ENCODE assay signal across 14 mouse cellular contexts in genomic region chr11:32550102-32550501, GRCm38 (mm10). TPM values are rescaled to one million over a fixed set of nuclear protein-coding genes. Genes with fewer than 3 reads are reported as not detected.
DNase-seq lines count a peak whose midpoint lies in the region; ATAC-seq and TF ChIP-seq lines count a peak whose summit lies in the region.
"Had no signal": no experiment of that assay in that cellular context is flagged by ENCODE, and none has a peak within 500 bp of the region (broad histone marks: within the 10 kb centered on the region; RNA-seq: fewer than 3 reads in every experiment).

No protein-coding gene starts in this region.

- H3K4me2 ChIP-seq in heart, postnatal 0 days (ENCODE audit: low read depth, low read length) = no peak overlapping the region
- H3K4me2 ChIP-seq in heart, embryonic 12.5 days = no peak overlapping the region
- no peak overlapping the region for H3K4me2 ChIP-seq in neural tube, embryonic 11.5 days (ENCODE audit: low read depth)
- H3K4me2 ChIP-seq in neural tube, embryonic 15.5 days = no peak overlapping the region
- no peak overlapping the region for H3K4me2 ChIP-seq in intestine, postnatal 0 days (replicated peaks; ENCODE audit: low read depth)
- H3K4me2 ChIP-seq: midbrain, embryonic 12.5 days had no signal

- TF ChIP-seq CTCF in heart, postnatal 0 days (IDR thresholded peaks at IDR 0.05; ENCODE audit: low read depth) = no peak
- no peak for TF ChIP-seq CTCF in intestine, postnatal 0 days (IDR thresholded peaks at IDR 0.05; ENCODE audit: low read depth)

- TF ChIP-seq EP300 in heart, postnatal 0 days (IDR thresholded peaks at IDR 0.05; ENCODE audit: low read depth) = 0 out of 2 replicates have a peak, but pooled peaks have one; percentile 45

- no peak overlapping the region for H3K4me3 ChIP-seq in heart, postnatal 0 days (ENCODE audit: low read depth, low read length)
- no peak overlapping the region for H3K4me3 ChIP-seq in heart, embryonic 12.5 days
- H3K4me3 ChIP-seq in neural tube, embryonic 11.5 days (ENCODE audit: low read depth, low read length) = no peak overlapping the region
- H3K4me3 ChIP-seq in neural tube, embryonic 15.5 days (replicated peaks) = no peak overlapping the region
- H3K4me3 ChIP-seq in intestine, postnatal 0 days (ENCODE audit: low read depth, low read length) = no peak overlapping the region
- H3K4me3 ChIP-seq: midbrain, embryonic 12.5 days had no signal

- H3K9me3 ChIP-seq in heart, postnatal 0 days (replicated peaks; ENCODE audit: control insufficient read depth, low read length) = no peaks in the 10 kb centered on the region
- no peaks in the 10 kb centered on the region for H3K9me3 ChIP-seq in heart, embryonic 12.5 days (replicated peaks)
- no peaks in the 10 kb centered on the region for H3K9me3 ChIP-seq in neural tube, embryonic 11.5 days (ENCODE audit: control insufficient read depth, low read length)
- H3K9me3 ChIP-seq in neural tube, embryonic 15.5 days (replicated peaks) = no peaks in the 10 kb centered on the region
- H3K9me3 ChIP-seq in intestine, postnatal 0 days (ENCODE audit: control insufficient read depth) = no peaks in the 10 kb centered on the region
- H3K9me3 ChIP-seq: midbrain, embryonic 12.5 days had no signal

- H3K9ac ChIP-seq in heart, postnatal 0 days (replicated peaks; ENCODE audit: low read depth, low read length) = no peak overlapping the region
- H3K9ac ChIP-seq in heart, embryonic 12.5 days = no peak overlapping the region
- H3K9ac ChIP-seq in neural tube, embryonic 11.5 days (ENCODE audit: low read length) = no peak overlapping the region
- no peak overlapping the region for H3K9ac ChIP-seq in neural tube, embryonic 15.5 days (replicated peaks)
- H3K9ac ChIP-seq in intestine, postnatal 0 days (ENCODE audit: low read depth, low read length) = no peak overlapping the region
- H3K9ac ChIP-seq: midbrain, embryonic 12.5 days had no signal

- 0 out of 2 replicates have a peak overlapping the region, but pooled peaks have one; percentile 16 for H3K27ac ChIP-seq in heart, postnatal 0 days (ENCODE audit: low read depth)
- no peak overlapping the region for H3K27ac ChIP-seq in heart, embryonic 12.5 days (ENCODE audit: poor library complexity, severe bottlenecking)
- H3K27ac ChIP-seq in neural tube, embryonic 11.5 days (ENCODE audit: low read depth, low read length) = no peak overlapping the region; the same call in 1 of the 2 replicates
- H3K27ac ChIP-seq in neural tube, embryonic 15.5 days (replicated peaks) = no peak overlapping the region
- H3K27ac ChIP-seq in intestine, postnatal 0 days (ENCODE audit: low read depth, low read length) = no peak overlapping the region
- H3K27ac ChIP-seq: midbrain, embryonic 12.5 days had no signal

- no peaks in the 10 kb centered on the region for H3K36me3 ChIP-seq in heart, postnatal 0 days (replicated peaks; ENCODE audit: control insufficient read depth, insufficient read depth, low read length)
- H3K36me3 ChIP-seq in heart, embryonic 12.5 days = no peaks in the 10 kb centered on the region
- H3K36me3 ChIP-seq in neural tube, embryonic 11.5 days (ENCODE audit: control insufficient read depth, insufficient read depth, low read length) = no peaks in the 10 kb centered on the region
- no peaks in the 10 kb centered on the region for H3K36me3 ChIP-seq in neural tube, embryonic 15.5 days
- peaks cover 3% of the 10 kb centered on the region; the same call in 1 of the 2 replicates for H3K36me3 ChIP-seq in intestine, postnatal 0 days (ENCODE audit: control insufficient read depth, insufficient read depth)
- H3K36me3 ChIP-seq: midbrain, embryonic 12.5 days had no signal

- peak; percentile 47 for DNase-seq in heart, postnatal 0 days (ENCODE audit: low spot score)
- DNase-seq in neural tube, embryonic 11.5 days (ENCODE audit: low spot score) = peak; percentile 60
- DNase-seq in induced T-regulatory cell, adult 2 months (ENCODE audit: low read depth) = peak; percentile 57
- no peak for DNase-seq in urinary bladder, adult 18-20 months (ENCODE audit: low spot score in 2 of 2)
- DNase-seq: adrenal gland, adult 8-10 months; thymus, postnatal 4 days had no signal

- ATAC-seq in heart, postnatal 0 days (ENCODE audit: insufficient read depth, low read depth) = no peak
- no peak for ATAC-seq in heart, embryonic 12.5 days (ENCODE audit: insufficient number of reproducible peaks, low FRiP score)
- ATAC-seq in neural tube, embryonic 11.5 days (ENCODE audit: insufficient read depth, low FRiP score, low TSS enrichment) = peak; percentile 53; the same call in 1 of the 2 replicates
- no peak for ATAC-seq in neural tube, embryonic 15.5 days (ENCODE audit: low FRiP score)
- no peak for ATAC-seq in intestine, postnatal 0 days
- ATAC-seq: intestine, embryonic 16.5 days; lung, postnatal 0 days had no signal

- WGBS in heart, postnatal 0 days = 62% methylated on average over 4 of the region's 4 CpGs
- 76% methylated on average over 4 of the region's 4 CpGs for WGBS in heart, embryonic 12.5 days
- 30% methylated on average over 4 of the region's 4 CpGs for WGBS in neural tube, embryonic 11.5 days
- 33% methylated on average over 4 of the region's 4 CpGs for WGBS in neural tube, embryonic 15.5 days
- WGBS in intestine, postnatal 0 days = 76% methylated on average over 4 of the region's 4 CpGs

- peaks cover 52% of the 10 kb centered on the region for H3K4me1 ChIP-seq in heart, postnatal 0 days (ENCODE audit: control insufficient read depth, insufficient read depth)
- peaks cover 55% of the 10 kb centered on the region for H3K4me1 ChIP-seq in heart, embryonic 12.5 days (replicated peaks)
- H3K4me1 ChIP-seq in neural tube, embryonic 11.5 days (ENCODE audit: control insufficient read depth, insufficient read depth, low read length) = peaks cover 17% of the 10 kb centered on the region
- peaks cover 38% of the 10 kb centered on the region for H3K4me1 ChIP-seq in neural tube, embryonic 15.5 days
- H3K4me1 ChIP-seq in intestine, postnatal 0 days (replicated peaks; ENCODE audit: control insufficient read depth, insufficient read depth, low read length) = 0 out of 2 replicates have a peak, but pooled peaks cover 6% of the 10 kb centered on the region

- H3K27me3 ChIP-seq in heart, postnatal 0 days (ENCODE audit: control insufficient read depth, insufficient read depth, low read length) = no peaks in the 10 kb centered on the region
- H3K27me3 ChIP-seq in heart, embryonic 12.5 days (replicated peaks) = no peaks in the 10 kb centered on the region
- no peaks in the 10 kb centered on the region for H3K27me3 ChIP-seq in neural tube, embryonic 11.5 days (ENCODE audit: control insufficient read depth, insufficient read depth, low read length)
- H3K27me3 ChIP-seq in neural tube, embryonic 15.5 days (replicated peaks) = no peaks in the 10 kb centered on the region
- no peaks in the 10 kb centered on the region for H3K27me3 ChIP-seq in intestine, postnatal 0 days (replicated peaks; ENCODE audit: control insufficient read depth, insufficient read depth, low read length)
- H3K27me3 ChIP-seq: midbrain, embryonic 12.5 days had no signal

RNA-seq across cellular contexts. Expression of gene Stk10, which starts 17.0 kb away (rescaled TPM):
- 4.3 and 6.2 TPM in 2 replicates for total RNA-seq in heart, postnatal 0 days (2014; rRNA removed; ENCODE audit: low replicate concordance)
- polyA plus RNA-seq in heart, postnatal 0 days (2015; fragmentation: Nextera tagmentation; extraction: Ambion mirVana) = 1.4 and 1.6 TPM in 2 replicates
- polyA plus RNA-seq in heart, embryonic 12.5 days (2016; fragmentation: Nextera tagmentation; extraction: Ambion mirVana) = 2.9 and 3.2 TPM in 2 replicates
- 2.1 and 2.4 TPM in 2 replicates for polyA plus RNA-seq in neural tube, embryonic 11.5 days (2014; fragmentation: Nextera tagmentation; extraction: Ambion mirVana)
- polyA plus RNA-seq in neural tube, embryonic 15.5 days (2015; fragmentation: Nextera tagmentation; extraction: Ambion mirVana) = 2.3 and 3.9 TPM in 2 replicates
- polyA plus RNA-seq in intestine, postnatal 0 days (2015; fragmentation: Nextera tagmentation; extraction: Ambion mirVana) = 2.6 and 2.7 TPM in 2 replicates

RNA-seq across cellular contexts. Expression of gene Efcab9, which starts 18.2 kb away (rescaled TPM):
- total RNA-seq in heart, postnatal 0 days (2014; rRNA removed; ENCODE audit: low replicate concordance) = not detected in 2 replicates
- polyA plus RNA-seq in heart, postnatal 0 days (2015; fragmentation: Nextera tagmentation; extraction: Ambion mirVana) = 0.18 and 0.26 TPM in 2 replicates
- 0.31 and 0.36 TPM in 2 replicates for polyA plus RNA-seq in heart, embryonic 12.5 days (2016; fragmentation: Nextera tagmentation; extraction: Ambion mirVana)
- 0.41 TPM in 1 of 2 replicates, not detected in the other for polyA plus RNA-seq in neural tube, embryonic 11.5 days (2014; fragmentation: Nextera tagmentation; extraction: Ambion mirVana)
- polyA plus RNA-seq in neural tube, embryonic 15.5 days (2015; fragmentation: Nextera tagmentation; extraction: Ambion mirVana) = 0.63 TPM in 1 of 2 replicates, not detected in the other
- 0.21 and 0.58 TPM in 2 replicates for polyA plus RNA-seq in intestine, postnatal 0 days (2015; fragmentation: Nextera tagmentation; extraction: Ambion mirVana)
- total RNA-seq: common myeloid progenitor, adult 5-6 weeks; liver, adult 2 months had no signal
- polyA plus RNA-seq: liver, adult 2 months had no signal

Comparison
In these comparisons a context has a peak if more than half of its experiments do, and no peak if none do; other contexts are left out.
1. DNase-seq: peak in heart, postnatal 0 days (single experiment), neural tube, embryonic 11.5 days (single experiment) and induced T-regulatory cell, adult 2 months (single experiment); none in urinary bladder, adult 18-20 months (0 of 2).